Mouse (Mus musculus) cortical plate, adult 2 months (tissue): ENCODE results near the gene Zfp523.

ENCODE experiments used
- CTCF ChIP-seq: fragments of 200-500 bp; IDR thresholded peaks from 2 replicates; pipeline ENCODE4 v1.5.1; 2011; ENCODE audit warnings: mild to moderate bottlenecking, control low read depth, low read length; ENCODE audit not compliant: insufficient read depth; ENCODE audit errors: extremely low read depth
- POLR2A ChIP-seq: fragments of 200-500 bp; IDR thresholded peaks from 2 replicates; pipeline ENCODE4 v1.6.1; 2011; ENCODE audit warnings: mild to moderate bottlenecking, low read length, control low read depth; ENCODE audit not compliant: insufficient read depth; ENCODE audit errors: extremely low read depth

- TF ChIP-seq POLR2A (no peak), CTCF (no peak)
These were observed 3.4 kb downstream of the Zfp523 start for GRCm38 (mm10) chr17:28180331-28180730.
